Mouse (Mus musculus): ENCODE measurements around the gene Gprc5d.

The Gprc5d gene

GRCm38 (mm10) chr6:135118183-135118582 lies at the start of gene Gprc5d:
TSS of gene Gprc5d (minus strand) at chr6:135118283.
- DNase-seq (ENCODE audit: low spot score in 2 of 2): no peak

- DNase-seq (ENCODE audit: low spot score in 2 of 2): no peak
Measured at GRCm38 (mm10) chr6:135166712-135167111, 48.6 kb upstream of the Gprc5d start.

DNA sequence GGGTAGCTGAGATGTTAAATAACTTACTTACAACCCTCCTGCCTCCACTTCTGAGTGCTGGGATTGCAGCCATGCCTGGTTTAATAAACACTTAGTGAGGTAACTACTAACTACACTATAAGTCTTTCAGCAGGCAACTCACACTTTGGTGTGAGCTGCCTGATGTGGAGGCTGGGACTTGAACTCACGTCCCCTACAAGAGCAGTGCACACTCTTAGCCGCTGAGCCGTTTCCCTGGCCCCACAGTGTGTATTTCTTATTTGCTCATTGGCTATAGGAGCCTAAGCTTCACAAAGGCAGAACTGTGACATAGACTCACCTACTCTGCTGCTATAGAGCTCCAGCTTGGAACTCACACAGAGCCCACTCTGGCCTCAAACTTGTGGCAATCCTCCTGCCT lies 48.2 kb upstream of the Gprc5d start:
- no peak for DNase-seq (ENCODE audit: low spot score in 2 of 2)

- no peak for DNase-seq (ENCODE audit: low spot score in 2 of 2)
Measured at GRCm38 (mm10) chr6:135165706-135166105, 47.6 kb upstream of the Gprc5d start.

- DNase-seq (ENCODE audit: low spot score in 2 of 2): no peak
Measured at GRCm38 (mm10) chr6:135165191-135165590, 47.1 kb upstream of the Gprc5d start.

GRCm38 (mm10) chr6:135162861-135163260 lies 44.8 kb upstream of the Gprc5d start:
- no peak for DNase-seq (ENCODE audit: low spot score in 2 of 2)

GRCm38 (mm10) chr6:135162311-135162710 lies 44.2 kb upstream of the Gprc5d start:
- DNase-seq (ENCODE audit: low spot score in 2 of 2): no peak

DNA sequence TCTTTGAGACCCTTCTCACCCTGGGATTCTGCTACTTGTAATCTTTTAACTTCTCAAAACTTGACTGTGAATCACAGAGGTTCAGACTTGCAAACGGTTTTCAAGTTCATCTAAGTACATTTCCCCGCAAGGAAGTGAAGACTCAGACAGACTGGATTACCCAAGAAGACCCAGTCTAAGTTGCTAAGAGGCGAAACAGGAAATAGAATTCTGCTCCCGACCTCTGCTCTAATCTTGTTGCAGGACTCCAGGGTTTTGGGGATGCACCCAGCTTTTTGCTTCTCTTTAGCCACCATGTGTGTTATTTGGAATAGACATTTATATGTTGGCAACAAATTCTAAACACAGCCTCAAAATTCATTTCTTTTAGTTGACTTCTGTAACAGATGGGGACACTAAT lies 43.3 kb upstream of the Gprc5d start:
- no peak for DNase-seq (ENCODE audit: low spot score in 2 of 2)

- DNase-seq (ENCODE audit: low spot score in 2 of 2): no peak
Measured at GRCm38 (mm10) chr6:135158509-135158908, 40.4 kb upstream of the Gprc5d start.

- no peak for DNase-seq (ENCODE audit: low spot score in 2 of 2)
Measured at GRCm38 (mm10) chr6:135157496-135157895, 39.4 kb upstream of the Gprc5d start.

GRCm38 (mm10) chr6:135156597-135156996 lies 38.5 kb upstream of the Gprc5d start:
- DNase-seq (ENCODE audit: low spot score in 2 of 2): no peak

- DNase-seq (ENCODE audit: low spot score in 2 of 2): peak in 1 of 2 experiments; percentile 49
Measured at GRCm38 (mm10) chr6:135153719-135154118, 35.6 kb upstream of the Gprc5d start.

- peak in 1 of 2 experiments; percentile 57 for DNase-seq (ENCODE audit: low spot score in 2 of 2)
Measured at GRCm38 (mm10) chr6:135150311-135150710, 32.2 kb upstream of the Gprc5d start.

- peak in 1 of 2 experiments; percentile 52 for DNase-seq (ENCODE audit: low spot score in 2 of 2)
Measured at GRCm38 (mm10) chr6:135149722-135150121, 31.6 kb upstream of the Gprc5d start.

- no peak for DNase-seq (ENCODE audit: low spot score in 2 of 2)
Measured at GRCm38 (mm10) chr6:135149175-135149574, 31.1 kb upstream of the Gprc5d start.

DNA sequence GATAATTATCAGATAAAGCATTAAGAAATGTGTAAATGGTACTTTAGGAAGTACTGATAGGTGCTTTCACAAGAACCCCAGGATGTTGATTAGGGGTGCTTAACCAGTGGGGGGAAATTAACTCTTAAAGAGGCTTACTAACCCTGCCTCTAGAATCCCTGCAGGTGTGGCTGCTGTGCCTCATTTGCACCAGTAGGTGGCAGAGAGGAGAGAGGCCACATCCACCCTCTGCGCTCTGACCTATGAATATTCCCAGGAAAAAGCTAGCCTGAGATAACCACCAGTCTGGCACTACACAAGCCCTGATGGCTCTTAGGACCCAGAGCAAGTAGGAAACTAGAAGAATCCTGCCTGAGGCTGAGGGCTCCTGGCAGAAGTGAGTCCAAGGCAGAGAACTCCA lies 30.4 kb upstream of the Gprc5d start:
- DNase-seq (ENCODE audit: low spot score in 2 of 2): no peak

GRCm38 (mm10) chr6:135145976-135146375 lies 27.9 kb upstream of the Gprc5d start:
- DNase-seq (ENCODE audit: low spot score in 2 of 2): no peak

DNA sequence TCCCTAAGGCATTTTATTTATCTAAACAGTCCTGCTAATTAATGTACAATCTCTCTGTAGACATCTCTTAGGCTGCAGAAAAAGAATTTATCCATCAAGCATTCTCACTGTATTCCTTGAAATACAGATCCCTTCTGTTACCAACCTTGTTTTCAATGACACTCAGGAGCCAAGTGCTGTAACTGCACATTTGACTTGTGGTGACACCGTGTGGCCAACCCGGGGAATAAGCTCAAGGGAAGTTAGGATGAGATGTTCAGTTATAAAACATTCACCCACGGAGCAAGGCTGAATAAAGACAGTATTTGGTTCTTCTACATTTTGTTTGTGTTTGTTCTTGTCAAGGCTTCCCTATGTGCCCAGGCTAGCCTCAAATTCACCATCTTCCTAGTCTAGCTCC lies 26.4 kb upstream of the Gprc5d start:
- no peak for DNase-seq (ENCODE audit: low spot score in 2 of 2)

DNA sequence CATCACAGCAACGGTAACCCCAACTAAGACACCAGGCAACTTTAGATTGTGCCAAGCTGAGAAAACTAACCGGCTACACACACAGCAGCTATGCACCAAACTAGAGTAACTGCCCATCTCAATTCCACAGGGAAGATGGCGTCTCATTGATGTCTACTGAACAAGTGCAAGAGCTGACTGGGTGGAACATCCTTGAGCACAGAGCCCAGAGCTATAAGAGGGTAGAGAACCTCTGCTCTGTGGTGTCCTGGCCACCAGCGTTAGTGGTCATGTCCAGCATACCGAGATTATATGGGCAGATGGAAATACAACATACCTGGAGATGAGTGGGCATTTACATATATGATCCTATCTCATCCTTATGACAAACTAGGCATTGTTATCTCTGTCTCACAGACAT lies 25.1 kb upstream of the Gprc5d start:
- DNase-seq (ENCODE audit: low spot score in 2 of 2): no peak

DNA sequence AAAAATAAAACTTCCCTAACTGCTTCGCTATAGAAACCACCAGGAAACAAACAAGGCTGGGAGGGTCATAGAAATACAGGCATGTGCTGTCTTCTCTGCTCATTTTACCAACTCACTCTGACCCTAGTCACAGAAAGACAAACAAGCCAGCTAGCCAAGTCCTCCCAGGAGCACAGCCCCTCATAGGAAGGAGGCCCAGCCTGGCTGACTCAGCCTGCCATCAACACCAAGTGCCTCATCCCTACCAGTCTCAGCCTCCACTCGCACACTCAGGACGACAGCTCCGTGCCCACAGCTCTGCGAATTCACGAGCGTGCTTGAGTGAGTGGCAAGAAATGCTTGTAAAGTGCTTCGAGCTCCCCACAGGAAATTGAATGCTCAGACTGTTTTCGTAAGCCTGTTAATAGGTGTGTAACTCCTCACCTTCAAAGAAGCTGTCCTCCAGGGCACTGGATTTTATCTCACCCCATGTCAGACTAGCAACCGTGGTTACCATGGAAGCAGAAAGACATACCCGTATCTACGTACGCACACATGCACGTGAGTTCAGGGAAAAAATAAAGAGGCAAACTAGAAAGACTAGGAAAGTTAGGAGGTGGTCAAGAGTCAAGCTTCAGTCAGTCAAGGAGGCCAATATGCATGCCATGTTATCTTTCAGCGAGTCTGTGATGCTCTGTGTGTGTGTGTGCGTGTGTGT lies 23.5 kb upstream of the Gprc5d start:
- DNase-seq (ENCODE audit: low spot score in 2 of 2): no peak

DNA sequence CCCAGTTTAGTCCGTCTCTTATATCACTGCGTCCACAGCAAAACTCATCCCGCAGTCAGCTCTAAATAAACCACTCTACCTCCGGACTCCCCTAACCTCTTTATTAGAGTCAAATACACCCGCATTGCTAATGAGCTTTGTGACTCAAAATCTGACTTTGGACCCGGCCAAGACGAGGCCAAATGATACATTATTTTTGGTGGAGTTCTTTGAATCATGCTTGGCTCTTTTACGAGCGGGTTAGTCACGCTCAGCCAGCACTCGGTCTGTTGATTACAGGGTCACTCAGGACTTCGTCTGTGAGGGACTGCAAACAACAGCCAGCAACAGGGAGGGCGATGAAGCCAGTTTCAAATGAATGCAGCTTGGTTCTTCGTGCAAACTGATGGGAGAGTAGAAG lies 20.7 kb upstream of the Gprc5d start:
- DNase-seq (ENCODE audit: low spot score in 2 of 2): no peak

DNA sequence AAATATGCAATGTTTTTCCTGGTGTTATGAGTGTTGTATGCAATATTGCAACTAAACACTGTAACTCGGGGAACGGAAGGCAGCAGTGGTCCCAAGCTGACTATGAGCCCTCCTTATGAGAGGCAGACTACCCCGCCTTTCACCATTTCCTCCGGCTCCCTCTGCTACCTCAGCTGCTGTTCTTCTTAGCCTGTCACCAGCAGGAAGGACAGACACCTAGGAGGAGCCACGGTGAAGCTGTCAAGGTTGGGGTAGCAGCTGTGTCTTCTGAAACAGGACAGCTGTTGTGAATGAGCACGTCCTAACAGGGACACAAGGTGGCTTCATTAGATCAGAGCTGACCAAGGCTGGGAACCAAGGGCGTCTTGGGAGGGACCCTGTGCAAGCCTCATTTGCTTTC lies 20.1 kb upstream of the Gprc5d start:
- no peak for DNase-seq (ENCODE audit: low spot score in 2 of 2)

DNA sequence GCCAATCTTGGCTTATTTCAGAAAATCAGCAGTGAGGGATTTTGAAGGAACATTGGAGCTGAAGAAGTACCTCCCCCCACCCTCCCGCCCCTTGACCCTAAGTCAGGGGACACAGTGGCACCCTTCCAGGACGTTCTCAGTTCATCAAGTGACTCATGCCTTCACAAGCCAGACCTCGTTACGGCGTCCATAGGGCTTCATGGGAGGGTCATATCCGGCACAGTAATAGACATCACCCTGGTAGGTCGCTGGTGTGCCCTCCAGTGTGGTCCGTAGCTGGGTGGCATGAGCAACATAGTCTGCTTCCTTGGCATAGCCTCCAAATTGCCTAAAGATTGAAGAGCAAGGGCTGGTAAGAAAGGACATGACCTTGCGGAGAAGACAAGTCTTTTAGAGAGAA lies 19.7 kb upstream of the Gprc5d start:
- DNase-seq (ENCODE audit: low spot score in 2 of 2): no peak

Measured in urinary bladder, postnatal 4 days (tissue).